Mouse (Mus musculus) B cell, adult 2 months (primary cell): ENCODE results near the gene Tmem132d.

Experiments
- DNase-seq, 2 experiments: peaks; one replicate each; pipeline ENCODE4 v3.0.0; 2022

Tmem132d gene

DNA sequence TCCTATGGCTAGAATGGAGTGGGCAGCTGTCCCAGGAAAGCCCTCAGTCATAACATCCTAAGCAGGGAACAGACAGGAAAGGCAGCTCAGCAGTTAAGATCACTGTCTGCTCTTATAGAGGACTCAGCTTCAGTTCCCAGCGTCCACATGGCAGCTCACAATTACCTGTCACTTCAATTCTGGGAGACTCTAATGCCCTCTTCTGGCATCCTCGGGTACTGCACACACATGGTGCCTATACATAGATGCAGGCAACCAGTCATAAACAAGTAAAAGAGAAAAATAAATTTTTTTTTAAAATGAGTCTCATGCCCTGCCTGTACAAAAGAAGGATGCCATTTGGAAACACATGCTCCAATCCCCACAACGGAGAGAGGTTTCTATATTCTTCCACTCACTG is 28.7 kb downstream of the Tmem132d start:
- no peak for DNase-seq

GRCm38 (mm10) chr5:128392372-128392771 is 40.5 kb downstream of the Tmem132d start:
- DNase-seq, result no peak

DNA sequence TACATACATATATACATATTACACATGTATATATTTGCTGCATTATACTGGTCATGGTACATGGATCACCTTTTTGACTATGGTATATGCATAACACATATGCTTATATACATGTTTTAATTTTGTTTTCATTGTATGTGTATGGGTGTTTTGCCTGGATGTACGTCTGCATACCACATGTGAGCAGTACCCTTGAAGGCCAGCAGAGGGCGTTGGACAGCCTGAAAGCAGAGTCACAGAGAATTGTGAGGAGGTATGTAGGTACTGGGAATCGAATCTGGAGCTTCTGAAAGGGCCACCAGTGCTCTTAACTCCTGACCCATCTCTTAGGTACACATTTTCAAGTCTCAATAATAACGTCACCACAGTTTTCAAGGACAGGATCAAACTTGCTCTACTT is 43.2 kb downstream of the Tmem132d start:
- DNase-seq, result no peak

- no peak for DNase-seq
These were observed 44.3 kb downstream of the Tmem132d start for GRCm38 (mm10) chr5:128388358-128389141.

- no peak for DNase-seq
These were observed 63.1 kb downstream of the Tmem132d start for GRCm38 (mm10) chr5:128369814-128370213.

DNA sequence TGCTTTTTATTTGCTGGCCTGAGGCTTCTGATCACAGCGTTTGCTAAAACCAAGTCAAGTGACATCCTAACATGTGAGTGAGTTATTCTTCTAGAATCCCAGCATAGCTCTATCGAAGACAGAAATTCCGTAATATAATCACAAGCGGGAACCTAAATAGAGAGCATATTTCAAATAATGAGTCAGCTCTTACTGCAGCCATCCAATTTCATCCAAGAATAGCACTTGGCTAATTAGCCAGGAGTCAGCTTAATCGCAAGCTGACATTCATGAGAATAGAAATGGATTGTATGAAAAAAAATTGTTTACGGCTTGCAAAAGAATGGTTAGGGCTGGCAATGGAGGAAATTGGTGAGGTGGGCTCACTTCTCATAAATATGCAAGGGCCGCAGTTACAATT is 63.8 kb downstream of the Tmem132d start:
- DNase-seq, result no peak

GRCm38 (mm10) chr5:128365261-128365985 is 67.5 kb downstream of the Tmem132d start:
- DNase-seq, result no peak

DNA sequence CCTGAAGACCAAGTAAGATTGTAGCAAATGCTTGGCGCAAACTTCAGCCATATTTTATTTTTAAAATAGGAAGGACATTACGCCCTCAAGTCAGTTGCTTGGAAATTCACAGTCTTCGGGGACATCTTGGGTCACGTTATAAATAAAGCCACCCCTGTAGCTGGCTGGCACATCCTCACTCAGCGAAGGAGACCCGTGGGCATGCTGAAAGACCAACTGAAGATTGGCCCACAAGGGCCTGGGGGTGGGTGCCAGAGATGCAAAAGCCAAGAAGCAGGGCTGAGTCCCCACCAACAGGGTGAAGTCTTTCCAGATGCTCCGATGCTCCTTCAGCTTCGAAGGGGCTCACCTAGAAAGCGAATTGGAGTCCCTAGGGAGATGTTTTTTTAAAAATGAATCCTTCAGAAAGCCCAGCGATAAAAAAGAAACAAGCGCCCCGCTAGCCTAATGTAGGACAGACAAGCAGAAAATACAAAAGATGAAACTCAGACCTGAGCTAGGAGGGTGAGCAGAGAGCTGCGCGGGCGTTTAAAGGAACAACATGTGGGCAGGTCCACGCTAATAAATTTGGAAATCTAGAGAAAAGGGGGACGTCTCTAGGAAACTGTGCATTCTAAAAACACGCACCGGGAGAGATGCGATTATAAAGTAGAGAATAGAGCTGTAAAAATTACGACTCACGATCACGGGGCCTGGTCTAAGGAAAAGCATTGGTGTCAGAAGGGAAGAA is 71.8 kb downstream of the Tmem132d start:
- no peak for DNase-seq

- no peak for DNase-seq
These were observed 84.0 kb downstream of the Tmem132d start for GRCm38 (mm10) chr5:128348835-128349234.

GRCm38 (mm10) chr5:128336841-128337240 is 96.0 kb downstream of the Tmem132d start:
- no peak for DNase-seq

GRCm38 (mm10) chr5:128332766-128333165 is 100.1 kb downstream of the Tmem132d start:
- no peak for DNase-seq

GRCm38 (mm10) chr5:128330351-128330750 is 102.5 kb downstream of the Tmem132d start:
- DNase-seq, result no peak

GRCm38 (mm10) chr5:128302387-128302786 is 130.5 kb downstream of the Tmem132d start:
- DNase-seq, result no peak

DNA sequence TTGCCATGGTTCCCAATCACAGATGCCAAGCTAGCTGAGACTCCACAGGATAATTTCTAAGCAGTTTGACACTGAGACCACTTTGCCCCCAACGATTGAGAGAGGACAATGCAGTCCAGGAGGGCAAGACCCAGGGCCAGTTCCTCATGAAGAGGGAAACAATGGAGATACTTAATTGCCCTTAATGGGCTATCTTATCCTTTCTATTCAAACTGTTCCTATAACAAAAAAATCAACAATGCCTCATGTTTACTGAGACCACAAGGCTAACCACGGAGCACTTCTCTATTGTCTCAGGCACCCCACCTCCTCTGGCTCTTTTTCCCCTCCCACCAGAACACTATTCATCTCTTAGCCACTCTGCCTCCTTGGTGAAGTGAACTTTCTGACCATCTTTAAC is 141.7 kb downstream of the Tmem132d start:
- no peak for DNase-seq

DNA sequence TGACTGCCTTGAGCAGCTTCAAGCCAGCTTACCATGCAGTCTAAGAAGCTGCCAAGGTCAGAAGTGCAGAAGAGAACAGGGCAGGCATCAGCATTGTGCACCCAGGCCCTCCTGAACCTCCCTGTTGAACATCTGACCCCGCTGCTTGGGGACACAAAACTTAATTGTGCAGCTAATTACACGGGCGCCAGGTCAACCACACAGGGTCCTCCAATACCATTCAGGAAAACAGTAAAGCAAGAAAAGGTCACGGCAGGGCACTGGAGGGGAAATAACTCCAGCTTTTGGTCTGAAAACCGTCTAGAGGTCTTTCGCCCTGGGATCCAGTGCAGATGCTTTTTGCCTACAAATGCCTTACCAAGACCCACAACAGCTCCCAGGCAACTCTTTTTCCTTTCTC is 159.6 kb downstream of the Tmem132d start:
- no peak for DNase-seq

DNA sequence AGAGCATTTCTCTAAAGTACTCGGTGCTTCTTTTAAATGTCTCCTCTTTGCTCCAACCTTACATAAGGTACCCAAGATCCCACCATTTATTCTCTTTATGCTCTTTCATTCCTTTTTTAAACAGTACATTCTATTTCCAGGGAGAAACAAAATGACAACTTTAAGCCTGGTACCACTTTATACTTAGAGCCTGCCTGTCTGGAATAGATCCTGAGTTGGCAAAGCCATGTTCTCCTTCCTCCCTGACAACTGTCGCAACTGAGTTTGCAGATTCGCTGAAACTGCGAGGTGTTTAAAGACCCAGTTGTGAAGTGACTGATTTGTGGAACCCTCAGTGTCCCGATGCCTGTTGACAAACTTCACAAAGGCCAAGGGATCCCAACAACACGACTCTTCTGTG is 165.5 kb downstream of the Tmem132d start:
- no peak for DNase-seq

DNA sequence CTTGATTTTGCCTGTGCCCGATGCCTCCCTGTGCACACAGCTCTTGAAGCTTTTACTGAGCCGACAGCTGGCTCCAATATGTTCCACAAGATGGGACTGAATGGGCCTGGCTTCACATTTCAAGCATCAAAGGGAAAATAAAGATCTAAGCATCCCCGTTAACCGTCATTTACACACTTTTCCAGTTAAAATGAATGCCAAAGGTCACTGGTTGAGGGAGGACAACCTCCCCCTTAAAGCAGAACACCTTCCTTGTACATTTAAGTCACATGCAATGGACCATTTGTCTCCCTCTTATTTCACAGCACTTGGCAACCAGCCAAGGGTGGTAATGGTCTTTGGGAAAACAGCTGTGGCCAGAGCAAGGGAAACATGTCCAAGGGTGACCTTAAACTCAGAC is 188.7 kb downstream of the Tmem132d start:
- DNase-seq, result no peak

GRCm38 (mm10) chr5:128236638-128237335 is 196.1 kb downstream of the Tmem132d start:
- no peak for DNase-seq

- no peak for DNase-seq
These were observed 197.3 kb downstream of the Tmem132d start for GRCm38 (mm10) chr5:128235611-128236010.

DNA sequence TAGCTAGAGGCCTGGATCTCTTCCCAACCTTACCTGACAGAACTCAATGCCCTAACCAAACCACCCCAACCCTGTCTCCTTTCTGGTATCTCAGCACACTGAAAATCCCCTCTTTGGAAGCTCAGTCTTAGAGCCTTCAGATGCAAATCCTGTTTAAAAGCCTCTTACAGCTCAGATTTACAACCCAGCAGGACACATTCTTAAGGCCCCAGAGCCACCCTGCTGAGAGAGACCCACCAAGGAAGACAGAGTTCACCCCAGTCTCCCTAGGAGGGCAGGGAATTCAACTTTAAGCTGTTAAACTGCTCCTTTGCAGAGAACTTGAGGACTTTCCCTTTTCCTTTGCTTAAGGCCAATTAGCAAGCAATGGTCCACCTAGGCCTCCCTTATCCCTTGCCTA is 199.8 kb downstream of the Tmem132d start:
- no peak for DNase-seq

GRCm38 (mm10) chr5:128218281-128218680 is 214.6 kb downstream of the Tmem132d start:
- no peak for DNase-seq

GRCm38 (mm10) chr5:128211125-128211524 is 221.8 kb downstream of the Tmem132d start:
- DNase-seq, result no peak

GRCm38 (mm10) chr5:128205716-128206115 is 227.2 kb downstream of the Tmem132d start:
- DNase-seq, result no peak
